Mouse (Mus musculus): ENCODE data around the gene Gpr142.

DNA sequence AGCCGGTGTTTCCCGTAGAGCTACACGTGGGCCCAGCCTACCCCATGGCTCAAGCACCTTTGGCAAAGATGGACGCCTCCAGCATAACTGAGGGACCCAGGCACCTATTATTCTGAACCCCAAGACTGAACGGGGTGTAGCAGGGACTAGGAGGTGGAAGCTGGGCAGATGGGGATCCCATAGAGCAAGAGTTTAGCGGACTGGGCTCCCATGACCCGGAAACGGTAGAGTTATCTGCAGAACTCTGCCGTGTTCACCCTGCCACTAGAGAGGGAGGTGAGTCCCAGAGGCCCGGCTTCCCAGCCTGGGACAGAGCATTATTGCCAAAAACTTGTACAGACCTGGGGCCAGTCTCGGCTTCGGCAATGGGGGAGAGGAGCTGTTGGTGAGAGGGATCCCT, 8.6 kb upstream of the Gpr142 start:
- TF ChIP-seq POLR2A (IDR thresholded peaks at IDR 0.05; ENCODE audit: low read depth, low read length) = no peak
- no peak for TF ChIP-seq CTCF (conservative IDR thresholded peaks at IDR 0.05; ENCODE audit: insufficient read depth, insufficient read length, low read depth, low read length)

All from kidney, adult 2 months (tissue).